Mouse (Mus musculus) gastrocnemius, postnatal 10 days (tissue): Measurements from ENCODE around the gene Gm14434. TPM values are rescaled to one million over a fixed set of nuclear protein-coding genes. Genes with fewer than 3 reads are reported as not detected.
"Not testable (repeated sequence)": the region's sequence is repeated elsewhere in the genome, so short reads cannot be mapped to it uniquely, and the experiment has no call there.

ENCODE experiments used
- DNase-seq: peaks from one replicate; pipeline ENCODE4 v3.0.0; 2021; ENCODE audit warnings: mixed read lengths
- long read RNA-seq, 2 experiments: library from polyadenylated mRNA; stranded (forward); transcript quantifications; one replicate each; pipeline ENCODE4 v2.0.0; 2021
- total RNA-seq, 2 experiments: library from RNA; stranded (reverse); gene quantifications; 2 replicates each; pipeline ENCODE4 v1.2.3; 2021

Gene Gm14434
- total RNA-seq, result under 1 TPM in 1 of 2 experiments, not detected in 1; 0.54 TPM
- long read RNA-seq, experiment 1, result 0 reads
- long read RNA-seq, experiment 2, result 0 reads

- DNase-seq, result not testable (repeated sequence)
Measured at GRCm38 (mm10) chr2:176486683-176487082, at the start of gene Gm14434. Gene Gm14434 (minus strand): TSS chr2:176486783.

- not testable (repeated sequence) for DNase-seq
Measured at GRCm38 (mm10) chr2:176520756-176521155, 34.2 kb upstream of the Gm14434 start, which contains the start of gene Zfp967. Gene Zfp967 (plus strand): TSS chr2:176521056.

- not testable (repeated sequence) for DNase-seq
Measured at GRCm38 (mm10) chr2:176423294-176423693, 63.3 kb downstream of the Gm14434 start, which contains the start of gene Gm14435. Gene Gm14435 (plus strand): TSS chr2:176423594.

Other genes starting within 250 kb of the Gm14434 start
- not detected for gene Gm11009, start 167.3 kb downstream of the Gm14434 start, total RNA-seq
- 1 to 10 TPM; 6.8 to 8.6 TPM for gene Gm14435, start 63.2 kb downstream of the Gm14434 start, total RNA-seq
- gene Zfp967, start 34.3 kb upstream of the Gm14434 start, total RNA-seq, result not detected
- gene Gm14308, start 149.6 kb upstream of the Gm14434 start, total RNA-seq, result 1 to 10 TPM in 1 of 2 experiments, not detected in 1; 2.2 TPM
- 1 to 10 TPM; 6.4 to 9.6 TPM for gene Zfp973, start 183.7 kb upstream of the Gm14434 start, total RNA-seq
- gene Gm14305, start 221.5 kb upstream of the Gm14434 start, total RNA-seq, result 1 to 10 TPM; 5.7 to 9.7 TPM